Mouse (Mus musculus) cerebellum, adult (tissue): ENCODE data around the gene Vmn1r213.

ENCODE experiments used
- ATAC-seq: cut with Nextera tagmentation; 2 replicates; pipeline ENCODE4 v1.9.2; 2017; ENCODE audit warnings: mild to moderate bottlenecking, moderate library complexity, mixed read lengths; ENCODE audit not compliant: insufficient number of reproducible peaks, low FRiP score, low TSS enrichment

Gene Vmn1r213

GRCm38 (mm10) chr13:23007356-23007755, at the start of gene Vmn1r213:
Vmn1r213 (plus strand) TSS chr13:23007656.
- ATAC-seq: no peak

- ATAC-seq: no peak
These were observed 17.1 kb upstream of the Vmn1r213 start for GRCm38 (mm10) chr13:22990214-22990891.

GRCm38 (mm10) chr13:22992178-22992700, 15.2 kb upstream of the Vmn1r213 start:
- ATAC-seq: no peak

- ATAC-seq: no peak
These were observed 14.7 kb upstream of the Vmn1r213 start for GRCm38 (mm10) chr13:22992721-22993120.

- ATAC-seq: no peak
These were observed 10.7 kb downstream of the Vmn1r213 start for GRCm38 (mm10) chr13:23018158-23018557.

- no peak for ATAC-seq
These were observed 17.4 kb downstream of the Vmn1r213 start for GRCm38 (mm10) chr13:23024812-23025211.

GRCm38 (mm10) chr13:23030118-23030517, 22.7 kb downstream of the Vmn1r213 start, which contains the start of gene Vmn1r214:
Vmn1r214 (plus strand) TSS chr13:23030418.
- ATAC-seq: no peak

- ATAC-seq: no peak
These were observed 50.3 kb downstream of the Vmn1r213 start for GRCm38 (mm10) chr13:23057778-23058177.
